Mouse (Mus musculus) bone marrow macrophage, adult 2 months (primary cell): ENCODE measurements around the gene Sec16b.

Source experiments
- CTCF ChIP-seq: IDR thresholded peaks from 2 replicates; pipeline ENCODE4 v1.5.1; 2012; ENCODE audit warnings: low read depth, mild to moderate bottlenecking, low read length, moderate library complexity
- POLR2A ChIP-seq: IDR thresholded peaks from 2 replicates; pipeline ENCODE4 v1.6.1; 2012; ENCODE audit warnings: mild to moderate bottlenecking, low read depth, low read length, borderline replicate concordance

GRCm38 (mm10) chr1:157480090-157480489, 26.4 kb upstream of the Sec16b start:
- no peak for TF ChIP-seq POLR2A
- TF ChIP-seq CTCF: no peak
